Mouse (Mus musculus): ENCODE measurements around the gene Krt90. TPM values are rescaled to one million over a fixed set of nuclear protein-coding genes. Genes with fewer than 3 reads are reported as not detected.

Gene Krt90
- polyA plus RNA-seq, 2 experiments: not detected

DNA sequence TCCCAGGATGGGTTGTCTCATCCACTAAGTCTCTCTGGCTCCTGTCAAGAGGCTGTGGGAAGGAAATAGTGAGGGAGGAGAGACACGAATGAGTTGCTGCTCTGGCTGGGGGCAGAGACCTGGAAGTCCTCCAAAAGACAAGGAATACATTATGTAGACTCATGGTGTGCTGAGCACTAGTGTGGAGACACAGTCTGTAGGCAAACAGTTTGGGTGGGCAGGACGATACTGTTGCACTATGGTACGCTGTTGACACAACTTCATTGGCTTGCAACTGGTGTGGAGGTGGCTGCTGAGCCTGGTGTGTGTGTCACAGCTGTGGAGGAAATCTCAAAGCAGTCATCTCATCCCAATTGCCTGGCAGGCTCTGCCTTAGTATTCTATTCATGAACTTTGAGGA, 19.0 kb upstream of the Krt90 start:
- WGBS (ENCODE audit: insufficient replicate concordance): 55% methylated on average over 3 of the region's 3 CpGs
- Histone ChIP-seq H3K27ac (no peak overlapping the region), H3K4me2 (ENCODE audit: low read depth) (no peak overlapping the region), H3K4me1 (replicated peaks; ENCODE audit: control insufficient read depth in 2 of 2, insufficient read depth in 2 of 2, low read length in 1 of 2) (no peaks in the 10 kb centered on the region), H3K27me3 (ENCODE audit: control insufficient read depth, insufficient read depth, low read length) (no peaks in the 10 kb centered on the region), H3K9me3 (ENCODE audit: control insufficient read depth, low read length) (no peaks in the 10 kb centered on the region), H3K4me3 (ENCODE audit: insufficient read depth in 1 of 2, low read depth in 2 of 2, low read length in 2 of 2) (no peak overlapping the region), H3K9ac (replicated peaks) (no peak overlapping the region), H3K36me3 (replicated peaks; ENCODE audit: control insufficient read depth, insufficient read depth, low read depth) (no peaks in the 10 kb centered on the region)
- TF ChIP-seq EP300 (IDR thresholded peaks at IDR 0.05; ENCODE audit: low read depth) (no peak), CTCF (IDR thresholded peaks at IDR 0.05; ENCODE audit: low read depth) (no peak)
- no peak for DNase-seq (ENCODE audit: low read depth in 3 of 3, low spot score in 3 of 3)
- ATAC-seq (ENCODE audit: insufficient read depth): no peak

DNA sequence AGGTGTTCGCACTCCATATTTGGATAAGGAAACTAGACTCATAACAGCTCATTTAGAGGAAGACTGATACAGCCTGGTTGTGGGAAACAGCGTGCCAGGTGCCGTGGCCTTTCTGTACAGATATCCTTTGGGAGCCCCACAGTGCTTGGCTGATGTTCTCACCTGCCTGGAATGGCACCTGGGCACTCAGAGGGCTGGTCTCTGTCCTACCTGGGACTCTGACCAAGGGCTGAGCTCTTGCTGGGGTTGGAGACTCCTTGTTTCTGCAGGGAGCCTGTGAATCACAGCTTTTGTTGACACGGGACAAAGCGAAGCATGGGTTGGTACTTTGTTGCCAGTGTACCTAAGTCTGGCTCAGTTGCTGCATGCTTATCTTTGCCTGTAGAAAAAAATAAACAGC, 12.8 kb upstream of the Krt90 start:
- Histone ChIP-seq H3K27me3 (ENCODE audit: control insufficient read depth, insufficient read depth, low read length) (no peaks in the 10 kb centered on the region), H3K9me3 (ENCODE audit: control insufficient read depth, low read length) (no peaks in the 10 kb centered on the region), H3K36me3 (replicated peaks; ENCODE audit: control insufficient read depth, insufficient read depth, low read depth) (no peaks in the 10 kb centered on the region), H3K4me3 (ENCODE audit: insufficient read depth in 1 of 2, low read depth in 2 of 2, low read length in 2 of 2) (no peak overlapping the region), H3K4me2 (ENCODE audit: low read depth) (no peak overlapping the region), H3K27ac (no peak overlapping the region), H3K4me1 (replicated peaks; ENCODE audit: control insufficient read depth in 2 of 2, insufficient read depth in 2 of 2, low read length in 1 of 2) (no peaks in the 10 kb centered on the region), H3K9ac (replicated peaks) (no peak overlapping the region)
- no peak for ATAC-seq (ENCODE audit: insufficient read depth)
- TF ChIP-seq EP300 (IDR thresholded peaks at IDR 0.05; ENCODE audit: low read depth) (no peak), CTCF (IDR thresholded peaks at IDR 0.05; ENCODE audit: low read depth) (no peak)
- WGBS (ENCODE audit: insufficient replicate concordance): 55% methylated on average over 5 of the region's 5 CpGs
- no peak for DNase-seq (ENCODE audit: low read depth in 3 of 3, low spot score in 3 of 3)

DNA sequence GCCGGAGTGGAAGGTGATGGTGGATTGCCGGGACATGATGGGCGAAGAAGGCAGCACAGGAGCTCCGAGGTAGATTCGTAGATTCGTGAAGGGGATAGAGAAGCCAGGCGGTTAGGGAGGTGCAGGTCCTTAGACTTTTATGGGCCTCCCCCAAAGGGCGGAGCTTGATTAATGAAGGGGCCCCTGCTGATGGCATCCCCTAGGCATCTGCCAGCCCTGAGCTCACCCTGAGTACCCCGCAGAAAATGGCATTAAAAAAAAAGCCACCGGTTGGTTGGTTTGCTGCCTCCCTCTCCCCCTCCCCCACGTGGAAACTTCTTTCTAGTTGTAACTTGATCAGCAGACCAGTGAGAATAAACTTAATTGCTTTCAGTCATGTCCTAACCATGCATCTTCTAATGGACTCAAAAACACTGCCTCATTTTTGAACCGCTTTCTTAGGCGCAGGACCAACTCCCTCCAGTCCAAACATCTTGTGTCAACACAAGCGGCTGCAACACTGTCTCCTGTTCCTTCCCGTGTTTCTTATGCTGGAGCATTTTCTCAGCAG, 11.1 kb upstream of the Krt90 start, which contains the start of gene Krt75:
Gene Krt75 (minus strand): TSS at position 109 of the 550 bp plus-strand sequence.
- Histone ChIP-seq H3K9ac (replicated peaks) (no peak within 1 kb of the TSS), H3K4me3 (ENCODE audit: insufficient read depth in 1 of 2, low read depth in 2 of 2, low read length in 2 of 2) (no peak within 1 kb of the TSS), H3K4me1 (replicated peaks; ENCODE audit: control insufficient read depth in 2 of 2, insufficient read depth in 2 of 2, low read length in 1 of 2) (no peaks in the 10 kb centered on the region), H3K27me3 (ENCODE audit: control insufficient read depth, insufficient read depth, low read length) (no peaks in the 10 kb centered on the region), H3K27ac (no peak within 1 kb of the TSS), H3K36me3 (replicated peaks; ENCODE audit: control insufficient read depth, insufficient read depth, low read depth) (no peaks in the 10 kb centered on the region), H3K9me3 (ENCODE audit: control insufficient read depth, low read length) (no peaks in the 10 kb centered on the region), H3K4me2 (ENCODE audit: low read depth) (no peak within 1 kb of the TSS)
- TF ChIP-seq CTCF (IDR thresholded peaks at IDR 0.05; ENCODE audit: low read depth): no peak
- TF ChIP-seq EP300 (IDR thresholded peaks at IDR 0.05; ENCODE audit: low read depth): no peak
- no peak for ATAC-seq (ENCODE audit: insufficient read depth)
- DNase-seq (ENCODE audit: low read depth in 3 of 3, low spot score in 3 of 3): no peak
- WGBS (ENCODE audit: insufficient replicate concordance): 58% methylated on average over 15 of the region's 15 CpGs

DNA sequence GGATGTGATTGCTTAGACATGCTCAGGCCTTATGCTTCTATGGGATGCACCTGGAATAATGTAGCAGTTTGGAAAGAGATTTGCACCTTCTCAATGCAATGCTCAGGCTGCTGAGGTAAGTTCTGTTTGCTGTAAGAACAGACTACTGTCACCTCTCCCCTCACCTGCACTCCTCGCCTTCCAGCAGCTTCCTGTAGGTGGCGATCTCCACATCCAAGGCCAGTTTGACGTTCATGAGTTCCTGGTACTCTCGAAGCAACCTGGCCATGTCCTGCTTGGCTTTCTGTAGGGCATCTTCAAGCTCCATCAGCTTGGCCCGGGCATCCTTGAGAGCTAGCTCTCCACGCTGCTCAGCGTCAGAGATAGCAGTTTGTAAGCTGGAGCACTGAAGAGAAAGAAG, 5.0 kb upstream of the Krt90 start:
- DNase-seq (ENCODE audit: low read depth in 3 of 3, low spot score in 3 of 3): no peak
- Histone ChIP-seq H3K9ac (replicated peaks) (no peak overlapping the region), H3K4me1 (replicated peaks; ENCODE audit: control insufficient read depth in 2 of 2, insufficient read depth in 2 of 2, low read length in 1 of 2) (no peaks in the 10 kb centered on the region), H3K9me3 (ENCODE audit: control insufficient read depth, low read length) (no peaks in the 10 kb centered on the region), H3K27me3 (ENCODE audit: control insufficient read depth, insufficient read depth, low read length) (no peaks in the 10 kb centered on the region), H3K4me3 (ENCODE audit: insufficient read depth in 1 of 2, low read depth in 2 of 2, low read length in 2 of 2) (no peak overlapping the region), H3K27ac (no peak overlapping the region), H3K36me3 (replicated peaks; ENCODE audit: control insufficient read depth, insufficient read depth, low read depth) (no peaks in the 10 kb centered on the region), H3K4me2 (ENCODE audit: low read depth) (no peak overlapping the region)
- TF ChIP-seq EP300 (IDR thresholded peaks at IDR 0.05; ENCODE audit: low read depth) (no peak), CTCF (IDR thresholded peaks at IDR 0.05; ENCODE audit: low read depth) (peak; percentile 61)
- ATAC-seq (ENCODE audit: insufficient read depth): no peak
- WGBS (ENCODE audit: insufficient replicate concordance): 28% methylated on average over 7 of the region's 7 CpGs

DNA sequence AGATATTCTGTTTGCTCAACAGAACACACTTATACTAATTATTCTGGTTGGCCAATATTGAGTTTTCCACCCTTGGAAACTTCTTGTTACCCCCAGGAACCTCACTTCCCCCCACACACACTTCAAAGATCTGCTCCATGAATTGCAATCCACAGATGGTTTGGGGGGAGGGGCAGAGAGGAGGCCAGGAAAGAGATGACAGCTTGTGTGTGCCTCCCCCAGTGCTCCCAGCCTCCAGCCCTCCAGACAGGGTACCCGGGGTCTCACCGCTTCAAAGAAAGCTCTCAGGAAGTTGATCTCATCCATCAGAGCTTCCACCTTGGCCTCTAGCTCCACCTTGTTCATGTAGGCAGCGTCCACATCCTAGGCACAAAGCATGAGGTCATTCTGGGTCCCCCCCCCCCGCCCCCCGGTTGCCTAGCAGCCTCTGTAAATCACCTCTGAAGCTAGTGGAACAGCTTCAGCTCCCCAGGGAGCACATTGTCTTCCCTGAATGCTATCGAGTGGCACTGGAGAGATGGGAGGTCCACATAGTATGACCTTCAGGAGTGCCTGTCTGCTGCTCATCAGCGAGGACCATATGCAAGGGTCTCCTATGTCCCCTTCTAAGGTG, 4.6 kb downstream of the Krt90 start:
- 13% methylated on average over 7 of the region's 7 CpGs for WGBS (ENCODE audit: insufficient replicate concordance)

More for the DNA sequence above, 4.6 kb downstream of the Krt90 start:
- Histone ChIP-seq H3K4me2 (ENCODE audit: low read depth) (no peak overlapping the region), H3K36me3 (replicated peaks; ENCODE audit: control insufficient read depth, insufficient read depth, low read depth) (no peaks in the 10 kb centered on the region), H3K4me3 (ENCODE audit: insufficient read depth in 1 of 2, low read depth in 2 of 2, low read length in 2 of 2) (no peak overlapping the region), H3K27me3 (ENCODE audit: control insufficient read depth, insufficient read depth, low read length) (no peaks in the 10 kb centered on the region), H3K27ac (no peak overlapping the region), H3K9ac (replicated peaks) (no peak overlapping the region), H3K4me1 (replicated peaks; ENCODE audit: control insufficient read depth in 2 of 2, insufficient read depth in 2 of 2, low read length in 1 of 2) (no peaks in the 10 kb centered on the region), H3K9me3 (ENCODE audit: control insufficient read depth, low read length) (no peaks in the 10 kb centered on the region)
- DNase-seq (ENCODE audit: low read depth in 3 of 3, low spot score in 3 of 3) (no peak), ATAC-seq (ENCODE audit: insufficient read depth) (no peak)
- TF ChIP-seq CTCF (IDR thresholded peaks at IDR 0.05; ENCODE audit: low read depth): no peak
- TF ChIP-seq EP300 (IDR thresholded peaks at IDR 0.05; ENCODE audit: low read depth): no peak

Measured in liver, embryonic 14.5 days (tissue).